Mouse (Mus musculus) leukemia stem cell, adult 10-12 weeks (primary cell): ENCODE results near the gene H2al1d. TPM values are rescaled to one million over a fixed set of nuclear protein-coding genes. Genes with fewer than 3 reads are reported as not detected.

ENCODE experiments used
- polyA plus RNA-seq: library from polyadenylated mRNA; stranded (reverse); fragments of >175 nt; gene quantifications from 2 replicates; pipeline ENCODE4 v1.2.3, GENCODE M21; 2012; ENCODE audit warnings: low replicate concordance

The H2al1d gene
- not detected in 2 replicates for polyA plus RNA-seq

DNA sequence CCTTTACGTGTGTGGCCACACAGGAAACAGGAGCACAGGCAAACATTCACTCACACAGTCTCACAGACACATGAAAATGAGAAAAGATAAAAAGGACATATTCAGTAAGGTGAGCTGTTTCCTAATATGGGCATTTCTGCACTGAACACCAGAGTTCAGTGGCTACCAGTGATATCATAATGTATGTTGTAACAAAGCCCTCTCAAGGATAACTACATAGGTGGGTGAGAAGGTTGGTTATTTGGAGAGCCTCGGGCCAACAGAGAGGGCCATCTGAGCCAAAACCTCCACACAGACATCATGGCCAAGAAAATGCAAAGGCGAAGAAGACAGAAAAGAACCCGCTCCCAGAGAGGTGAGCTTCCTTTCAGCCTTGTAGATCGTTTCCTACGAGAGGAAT, at the start of gene H2al1d:
H2al1d (plus strand) TSS at position 301 of the 400 bp plus-strand sequence.

GRCm38 (mm10) chrX:11298957-11299356, 9.7 kb upstream of the H2al1d start, which contains the start of gene H2al1a:
H2al1a (plus strand) TSS chrX:11299257.

GRCm38 (mm10) chrX:11302132-11302531, 6.5 kb upstream of the H2al1d start, which contains the start of gene H2al1b:
H2al1b (plus strand) TSS chrX:11302432.

GRCm38 (mm10) chrX:11305355-11305754, 3.3 kb upstream of the H2al1d start, which contains the start of gene H2al1c:
H2al1c (plus strand) TSS chrX:11305655.

DNA sequence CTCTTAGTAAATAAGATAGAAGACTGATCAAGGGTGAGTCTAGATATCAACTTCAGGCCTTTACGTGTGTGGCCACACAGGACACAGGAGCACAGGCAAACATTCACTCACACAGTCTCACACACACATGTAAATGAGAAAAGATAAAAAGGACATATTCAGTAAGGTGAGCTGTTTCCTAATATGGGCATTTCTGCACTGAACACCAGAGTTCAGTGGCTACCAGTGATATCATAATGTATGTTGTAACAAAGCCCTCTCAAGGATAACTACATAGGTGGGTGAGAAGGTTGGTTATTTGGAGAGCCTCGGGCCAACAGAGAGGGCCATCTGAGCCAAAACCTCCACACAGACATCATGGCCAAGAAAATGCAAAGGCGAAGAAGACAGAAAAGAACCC, 3.0 kb downstream of the H2al1d start, which contains the start of gene H2al1e:
H2al1e (plus strand) TSS at position 301 of the 400 bp plus-strand sequence.

GRCm38 (mm10) chrX:11314858-11315257, 6.2 kb downstream of the H2al1d start, which contains the start of gene H2al1f:
H2al1f (plus strand) TSS chrX:11315158.

DNA sequence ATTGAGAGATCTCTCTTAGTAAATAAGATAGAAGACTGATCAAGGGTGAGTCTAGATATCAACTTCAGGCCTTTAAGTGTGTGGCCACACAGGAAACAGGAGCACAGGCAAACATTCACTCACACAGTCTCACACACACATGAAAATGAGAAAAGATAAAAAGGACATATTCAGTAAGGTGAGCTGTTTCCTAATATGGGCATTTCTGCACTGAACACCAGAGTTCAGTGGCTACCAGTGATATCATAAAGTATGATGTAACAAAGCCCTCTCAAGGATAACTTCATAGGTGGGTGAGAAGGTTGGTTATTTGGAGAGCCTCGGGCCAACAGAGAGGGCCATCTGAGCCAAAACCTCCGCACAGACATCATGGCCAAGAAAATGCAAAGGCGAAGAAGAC, 9.3 kb downstream of the H2al1d start, which contains the start of gene H2al1g:
H2al1g (plus strand) TSS at position 301 of the 400 bp plus-strand sequence.

GRCm38 (mm10) chrX:11321192-11321591, 12.6 kb downstream of the H2al1d start, which contains the start of gene H2al1h:
H2al1h (plus strand) TSS chrX:11321492.

GRCm38 (mm10) chrX:11324359-11324758, 15.7 kb downstream of the H2al1d start, which contains the start of gene H2al1i:
H2al1i (plus strand) TSS chrX:11324659.

DNA sequence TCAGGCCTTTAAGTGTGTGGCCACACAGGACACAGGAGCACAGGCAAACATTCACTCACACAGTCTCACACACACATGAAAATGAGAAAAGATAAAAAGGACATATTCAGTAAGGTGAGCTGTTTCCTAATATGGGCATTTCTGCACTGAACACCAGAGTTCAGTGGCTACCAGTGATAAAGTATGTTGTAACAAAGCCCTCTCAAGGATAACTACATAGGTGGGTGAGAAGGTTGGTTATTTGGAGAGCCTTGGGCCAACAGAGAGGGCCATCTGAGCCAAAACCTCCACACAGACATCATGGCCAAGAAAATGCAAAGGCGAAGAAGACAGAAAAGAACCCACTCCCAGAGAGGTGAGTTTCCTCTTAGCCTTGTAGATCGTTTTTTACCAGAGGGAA, 18.9 kb downstream of the H2al1d start, which contains the start of gene H2al1j:
H2al1j (plus strand) TSS at position 301 of the 400 bp plus-strand sequence.

Other genes starting within 250 kb of the H2al1d start
- gene H2al1a, start 9.6 kb upstream of the H2al1d start, polyA plus RNA-seq = not detected in 2 replicates
- gene H2al1b, start 6.4 kb upstream of the H2al1d start, polyA plus RNA-seq = not detected in 2 replicates
- not detected in 2 replicates for gene H2al1c, start 3.2 kb upstream of the H2al1d start, polyA plus RNA-seq
- gene H2al1e, start 3.1 kb downstream of the H2al1d start, polyA plus RNA-seq = not detected in 2 replicates
- not detected in 2 replicates for gene H2al1f, start 6.3 kb downstream of the H2al1d start, polyA plus RNA-seq
- not detected in 2 replicates for gene H2al1g, start 9.4 kb downstream of the H2al1d start, polyA plus RNA-seq
- not detected in 2 replicates for gene H2al1h, start 12.7 kb downstream of the H2al1d start, polyA plus RNA-seq
- not detected in 2 replicates for gene H2al1i, start 15.8 kb downstream of the H2al1d start, polyA plus RNA-seq
- not detected in 2 replicates for gene H2al1j, start 19.0 kb downstream of the H2al1d start, polyA plus RNA-seq